In genomic region chr4:117657646-117658045, GRCm38 (mm10) we compare ENCODE assay signal across 14 mouse cellular contexts. TPM values are rescaled to one million over a fixed set of nuclear protein-coding genes. Genes with fewer than 3 reads are reported as not detected.
DNase-seq lines count a peak whose midpoint lies in the region; ATAC-seq and TF ChIP-seq lines count a peak whose summit lies in the region.
"Had no signal": no experiment of that assay in that cellular context is flagged by ENCODE, and none has a peak within 500 bp of the region (broad histone marks: within the 10 kb centered on the region; RNA-seq: fewer than 3 reads in every experiment).

No protein-coding gene starts in this region.

- peaks cover 16% of the 10 kb centered on the region for H3K36me3 ChIP-seq in lung, embryonic 14.5 days (ENCODE audit: insufficient read depth)
- H3K36me3 ChIP-seq in midbrain, embryonic 15.5 days (replicated peaks) = 0 out of 2 replicates have a peak, but pooled peaks cover 3% of the 10 kb centered on the region
- H3K36me3 ChIP-seq: heart, embryonic 15.5 days had no signal

- TF ChIP-seq POLR2A in embryonic fibroblast, embryonic 13.5 days (IDR thresholded peaks at IDR 0.05; ENCODE audit: low read depth, low read length) = no peak

- intact Hi-C loops in gastrocnemius, postnatal 14 days (cut with DNase I; ENCODE audit: low total_unique reads) = no loop called here

- no peaks in the 10 kb centered on the region for H3K27me3 ChIP-seq in lung, embryonic 14.5 days (ENCODE audit: insufficient read depth, low read length)
- H3K27me3 ChIP-seq in midbrain, embryonic 15.5 days (replicated peaks) = no peaks in the 10 kb centered on the region
- H3K27me3 ChIP-seq: CH12.LX; heart, embryonic 15.5 days had no signal

- H3K4me1 ChIP-seq in lung, embryonic 14.5 days (ENCODE audit: insufficient read depth) = no peaks in the 10 kb centered on the region
- H3K4me1 ChIP-seq in embryonic fibroblast, embryonic 13.5 days (ENCODE audit: control insufficient read depth, insufficient read depth, low read length) = peaks cover 22% of the 10 kb centered on the region
- peaks cover 49% of the 10 kb centered on the region for H3K4me1 ChIP-seq in midbrain, embryonic 15.5 days

- 60% methylated on average over 4 of the region's 4 CpGs for WGBS in lung, embryonic 14.5 days
- 60% methylated on average over 4 of the region's 4 CpGs for whole genome bisulfite sequencing in midbrain, embryonic 15.5 days

- no peak overlapping the region for H3K4me3 ChIP-seq in lung, embryonic 14.5 days (ENCODE audit: low read depth, low read length)
- no peak overlapping the region for H3K4me3 ChIP-seq in embryonic fibroblast, embryonic 13.5 days (ENCODE audit: insufficient read depth, low read length)
- H3K4me3 ChIP-seq in midbrain, embryonic 15.5 days = no peak overlapping the region
- H3K4me3 ChIP-seq: heart, embryonic 15.5 days had no signal

- no peak overlapping the region for H3K27ac ChIP-seq in lung, embryonic 14.5 days (ENCODE audit: low read depth)
- peak overlapping the region; percentile 55 for H3K27ac ChIP-seq in embryonic fibroblast, embryonic 13.5 days (ENCODE audit: insufficient read depth, low read length)
- H3K27ac ChIP-seq in midbrain, embryonic 15.5 days = peak overlapping the region; percentile 67
- H3K27ac ChIP-seq: heart, embryonic 15.5 days; kidney, postnatal 0 days; macrophage had no signal

- no peak overlapping the region for H3K9ac ChIP-seq in lung, embryonic 14.5 days
- H3K9ac ChIP-seq in midbrain, embryonic 15.5 days = no peak overlapping the region
- H3K9ac ChIP-seq: heart, embryonic 15.5 days had no signal

- ATAC-seq in lung, embryonic 14.5 days (ENCODE audit: insufficient read depth) = no peak
- no peak for ATAC-seq in midbrain, embryonic 15.5 days (replicated peaks)
- ATAC-seq: activated CD4-positive, CD25-positive, alpha-beta regulatory T cell, adult 4 months had no signal

- TF ChIP-seq CTCF in lung, embryonic 14.5 days (IDR thresholded peaks at IDR 0.05; ENCODE audit: low read depth) = no peak
- TF ChIP-seq CTCF in embryonic fibroblast, embryonic 13.5 days (IDR thresholded peaks at IDR 0.05; ENCODE audit: borderline replicate concordance, insufficient read depth, low read length) = no peak

- no peak overlapping the region for H3K4me2 ChIP-seq in lung, embryonic 14.5 days
- H3K4me2 ChIP-seq in midbrain, embryonic 15.5 days = no peak overlapping the region
- H3K4me2 ChIP-seq: heart, embryonic 15.5 days had no signal

- H3K9me3 ChIP-seq in lung, embryonic 14.5 days (ENCODE audit: low read depth, low read length) = no peaks in the 10 kb centered on the region
- H3K9me3 ChIP-seq in midbrain, embryonic 15.5 days = no peaks in the 10 kb centered on the region
- H3K9me3 ChIP-seq: heart, embryonic 15.5 days had no signal

- DNase-seq in lung, embryonic 14.5 days = peak; percentile 21
- no peak for DNase-seq in lung, postnatal 25 days (ENCODE audit: low spot score)
- peak; percentile 82 to 92 for DNase-seq in layer of hippocampus, adult 18-20 months (ENCODE audit: low spot score in 2 of 2)
- DNase-seq in spleen, postnatal 36 days (ENCODE audit: low spot score in 2 of 2) = no peak
- no peak for DNase-seq in gastrocnemius, postnatal 14 days
- no peak for DNase-seq in cerebellum, adult 11-12 months
- DNase-seq: cerebellum, adult 18-20 months had no signal

RNA-seq across cellular contexts. Expression of gene Dmap1, which starts 24.4 kb away (rescaled TPM):
- 64.5 and 65.4 TPM in 2 replicates for polyA plus RNA-seq in lung, embryonic 14.5 days (2014; fragmentation: Nextera tagmentation; extraction: Ambion mirVana)
- polyA plus RNA-seq in embryonic fibroblast, embryonic 13.5 days (2011; ENCODE audit: insufficient read length, low read depth, missing spikeins) = 17.9 and 18.6 TPM in 2 replicates
- 10 to 100 TPM; 37.5 to 38.2 TPM for total RNA-seq in layer of hippocampus, adult 18-20 months (2021)
- 82.5 and 84.8 TPM in 2 replicates for polyA plus RNA-seq in midbrain, embryonic 15.5 days (2015; fragmentation: Nextera tagmentation; extraction: Ambion mirVana)
- 10 to 100 TPM; 17.9 to 18.1 TPM for total RNA-seq in gastrocnemius, postnatal 14 days (2021)

Comparison
In these comparisons a context has a peak if more than half of its experiments do, and no peak if none do; other contexts are left out.
1. DNase-seq: peak in lung, embryonic 14.5 days (single experiment) and layer of hippocampus, adult 18-20 months (2 of 2); none in lung, postnatal 25 days (single experiment), spleen, postnatal 36 days (0 of 2), gastrocnemius, postnatal 14 days (single experiment) and cerebellum, adult 11-12 months (single experiment).